Mouse (Mus musculus) embryo, embryonic 11 days (tissue): Measurements from ENCODE around the gene Col6a2.
A peak's percentile ranks its signal among the peaks of the same experiment; 100 is the strongest.

Experiments
- DNase-seq: peaks from one replicate; pipeline ENCODE4 v3.0.0-alpha.2; 2015

The Col6a2 gene

GRCm38 (mm10) chr10:76634584-76634983 is 11.2 kb upstream of the Col6a2 start:
- no peak for DNase-seq

DNA sequence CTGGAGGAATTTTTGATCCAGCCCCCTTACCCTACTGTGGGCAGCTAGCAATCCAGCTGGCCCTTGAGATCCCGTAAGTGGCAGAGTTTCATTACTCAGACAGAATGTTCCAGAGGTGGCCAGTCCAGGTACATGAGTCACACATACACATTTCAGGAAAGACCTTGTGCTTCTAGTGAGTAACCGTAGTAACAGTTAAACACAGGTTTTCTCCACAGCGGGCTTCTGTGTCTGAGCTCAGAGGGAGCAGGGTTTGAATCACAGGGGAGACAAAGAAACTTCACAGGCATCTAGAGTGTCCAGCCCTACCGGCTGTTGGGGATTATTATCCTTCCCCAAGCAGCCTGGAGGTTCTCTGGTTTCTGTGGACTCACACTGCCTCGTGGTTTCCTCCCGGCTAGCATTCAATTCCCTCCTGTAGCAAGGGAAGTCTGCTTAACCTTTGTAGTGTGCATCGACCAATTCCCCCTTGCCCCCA is 10.7 kb upstream of the Col6a2 start:
- peak; percentile 11 for DNase-seq

DNA sequence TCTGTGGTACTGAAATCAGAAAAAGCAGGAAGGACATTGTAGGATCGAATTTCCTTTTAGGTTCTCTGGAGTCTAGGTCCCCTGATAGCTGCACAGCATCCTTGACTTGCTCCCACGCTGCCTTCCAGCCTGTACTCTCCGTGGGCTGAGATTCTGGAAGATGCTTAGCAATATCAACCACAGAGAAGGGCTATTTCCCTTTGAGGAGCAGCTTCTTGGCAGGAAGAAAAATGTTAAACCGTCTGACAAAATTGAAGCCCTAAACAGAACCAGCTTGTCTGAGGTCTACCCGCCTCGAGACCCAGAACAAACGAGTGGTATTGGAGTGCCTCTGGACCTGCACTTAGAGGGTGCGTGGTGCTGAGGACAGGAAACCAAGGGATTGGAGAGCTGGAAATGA is 9.2 kb upstream of the Col6a2 start:
- no peak for DNase-seq

GRCm38 (mm10) chr10:76630657-76631056 is 7.2 kb upstream of the Col6a2 start:
- DNase-seq, result no peak

GRCm38 (mm10) chr10:76627714-76628113 is 4.3 kb upstream of the Col6a2 start:
- no peak for DNase-seq

- DNase-seq, result no peak
These were observed 1.5 kb upstream of the Col6a2 start for GRCm38 (mm10) chr10:76624903-76625302.

DNA sequence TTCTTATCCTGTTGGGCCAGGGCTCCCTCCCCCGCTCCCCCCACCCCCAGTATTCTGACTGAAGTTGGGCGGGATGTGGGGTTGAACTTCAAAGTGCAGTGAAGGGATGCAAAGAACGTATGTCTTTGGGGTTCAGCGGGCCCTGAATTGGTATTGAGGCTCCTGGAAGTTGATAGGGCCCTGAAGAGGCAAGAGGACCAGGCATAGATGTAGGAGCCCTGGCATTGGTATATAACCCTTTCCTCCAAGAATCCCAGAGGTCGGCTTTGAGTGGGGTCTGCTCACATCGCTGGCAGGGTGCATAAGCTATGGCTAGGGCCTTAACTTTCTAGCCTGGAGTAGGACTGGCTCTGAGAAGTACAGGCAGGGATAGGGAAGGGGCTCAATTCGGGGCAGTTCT is 304 bp upstream of the Col6a2 start:
- no peak for DNase-seq

- no peak for DNase-seq
These were observed 1.0 kb downstream of the Col6a2 start for GRCm38 (mm10) chr10:76622411-76622810.

GRCm38 (mm10) chr10:76612473-76612872 is 11.0 kb downstream of the Col6a2 start:
- no peak for DNase-seq

DNA sequence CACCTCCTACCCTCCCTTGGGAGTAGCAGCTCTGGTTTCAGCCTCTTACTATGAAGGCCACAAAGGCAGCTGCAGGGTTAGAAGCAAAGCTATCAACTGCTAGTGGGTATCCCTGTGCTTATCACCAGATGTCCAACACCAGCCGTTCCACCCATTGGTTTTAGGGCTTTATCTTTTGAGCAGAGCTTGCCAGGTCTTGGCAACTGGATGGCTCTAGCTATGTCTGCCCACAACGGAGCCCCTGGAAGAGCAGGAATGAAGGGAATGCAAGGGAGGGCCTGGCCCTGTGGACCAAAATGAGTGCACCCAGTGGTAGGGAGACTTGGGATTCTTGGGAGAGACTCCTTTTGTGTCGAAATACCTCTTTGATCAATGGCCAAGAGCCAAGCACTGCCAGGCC is 20.7 kb downstream of the Col6a2 start:
- DNase-seq, result no peak

DNA sequence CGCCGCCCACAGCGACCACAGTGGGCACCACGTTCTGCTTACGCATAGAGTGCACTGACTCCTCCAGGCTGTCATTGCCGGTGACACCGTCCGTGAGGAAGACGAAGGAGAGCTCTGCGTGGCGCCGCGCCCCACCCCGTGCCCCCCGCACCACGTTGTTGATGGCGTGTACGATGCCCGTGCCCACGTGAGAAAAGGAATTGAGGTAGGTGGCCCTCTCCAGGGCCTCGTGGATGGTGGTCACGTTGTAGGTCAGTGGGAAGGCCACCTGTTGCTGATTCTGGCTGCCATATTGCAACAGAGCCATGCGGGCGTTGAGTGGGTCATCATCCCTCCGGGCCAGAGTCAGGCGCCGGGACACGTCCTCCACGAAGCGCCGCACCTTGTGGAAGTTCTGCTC is 27.1 kb downstream of the Col6a2 start:
- no peak for DNase-seq

DNA sequence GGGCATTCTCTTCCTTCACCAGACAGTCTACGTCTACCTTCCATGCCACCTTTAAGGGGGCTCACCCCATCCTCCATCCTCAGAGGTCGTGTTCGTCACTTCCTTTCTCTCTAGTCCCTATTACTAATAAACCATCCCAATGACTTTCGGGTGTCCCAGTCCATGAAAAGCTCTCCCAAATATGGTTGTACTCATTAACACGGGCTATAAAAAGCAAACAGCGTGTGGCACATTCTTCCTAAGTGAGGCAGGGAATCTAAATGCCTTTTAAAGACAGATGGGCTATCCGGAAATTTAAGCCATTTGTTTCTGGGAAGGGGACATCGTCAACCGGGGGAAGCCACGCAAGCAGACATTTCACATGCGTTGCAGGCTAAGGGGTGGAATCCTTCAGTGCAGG is 33.2 kb downstream of the Col6a2 start:
- no peak for DNase-seq

GRCm38 (mm10) chr10:76586190-76586589 is 37.2 kb downstream of the Col6a2 start:
- no peak for DNase-seq

DNA sequence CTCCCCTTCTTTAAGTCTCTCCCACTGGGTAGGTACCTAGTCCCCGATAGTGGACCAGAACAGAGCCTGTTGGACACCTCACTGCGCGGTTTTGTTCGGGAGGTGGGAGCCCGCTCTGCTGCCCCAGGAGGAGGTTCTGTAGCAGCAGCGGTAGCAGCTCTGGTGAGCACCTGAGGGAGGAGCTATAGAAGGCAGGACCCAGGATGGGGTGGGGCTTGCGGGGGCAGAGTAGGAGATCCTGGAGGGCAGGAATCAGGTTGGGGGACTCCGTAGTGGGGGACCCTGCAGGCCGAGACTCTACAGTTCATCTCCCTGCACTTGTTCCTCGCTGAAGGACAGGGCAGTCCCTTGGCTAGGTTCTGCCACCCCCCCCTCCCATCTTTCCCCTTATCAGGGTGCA is 39.3 kb downstream of the Col6a2 start:
- DNase-seq, result no peak

GRCm38 (mm10) chr10:76576920-76577319 is 46.5 kb downstream of the Col6a2 start:
- DNase-seq, result no peak

DNA sequence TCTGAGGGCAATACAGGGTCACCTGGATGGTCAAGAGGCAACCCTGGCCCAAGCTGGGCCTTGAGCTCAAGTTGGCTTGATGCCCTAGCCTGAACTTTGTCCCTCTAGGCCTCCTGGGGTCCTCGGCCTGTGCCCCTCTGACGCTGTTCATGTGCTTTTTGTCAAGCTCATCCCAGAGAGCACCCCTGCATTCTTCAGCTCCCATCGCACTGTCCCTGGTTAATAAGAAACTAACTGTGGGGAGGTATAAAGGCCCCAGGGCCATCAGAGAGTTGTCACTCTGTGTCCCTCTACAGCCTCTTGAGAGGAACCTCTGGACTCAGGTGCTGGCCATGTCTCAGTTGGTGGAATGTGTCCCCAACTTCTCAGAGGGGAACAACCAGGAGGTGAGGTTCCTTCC is 48.1 kb downstream of the Col6a2 start, which contains the start of gene Ftcd:
Gene Ftcd, plus strand, starts transcription at position 275 of the 400 bp plus-strand sequence.
- no peak for DNase-seq

GRCm38 (mm10) chr10:76572151-76572550 is 51.3 kb downstream of the Col6a2 start:
- DNase-seq, result no peak

DNA sequence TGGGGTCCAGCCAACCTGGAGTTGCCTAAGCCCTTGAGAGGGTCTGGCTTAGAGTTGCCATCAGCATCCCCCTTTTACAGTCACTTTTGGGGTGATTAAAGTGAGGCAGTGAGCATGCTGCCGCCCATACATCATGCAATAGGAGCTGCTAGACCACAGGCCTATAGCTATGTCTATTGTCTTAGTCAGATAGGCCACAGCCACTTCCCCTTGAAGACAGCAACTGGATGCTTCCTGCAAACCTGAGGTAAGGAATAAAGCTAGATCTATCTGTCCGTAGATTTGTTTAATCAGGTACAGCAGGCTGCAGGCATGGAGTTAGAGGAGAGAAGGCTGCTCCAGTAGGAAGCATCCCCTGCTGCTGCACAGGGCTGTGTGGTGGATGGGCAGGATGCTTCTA is 52.4 kb downstream of the Col6a2 start:
- no peak for DNase-seq

- DNase-seq, result no peak
These were observed 53.3 kb downstream of the Col6a2 start for GRCm38 (mm10) chr10:76569996-76570685.

- no peak for DNase-seq
These were observed 61.5 kb downstream of the Col6a2 start, which contains the start of gene Spatc1l for GRCm38 (mm10) chr10:76561972-76562371. TSS of gene Spatc1l (plus strand) at chr10:76562272.

DNA sequence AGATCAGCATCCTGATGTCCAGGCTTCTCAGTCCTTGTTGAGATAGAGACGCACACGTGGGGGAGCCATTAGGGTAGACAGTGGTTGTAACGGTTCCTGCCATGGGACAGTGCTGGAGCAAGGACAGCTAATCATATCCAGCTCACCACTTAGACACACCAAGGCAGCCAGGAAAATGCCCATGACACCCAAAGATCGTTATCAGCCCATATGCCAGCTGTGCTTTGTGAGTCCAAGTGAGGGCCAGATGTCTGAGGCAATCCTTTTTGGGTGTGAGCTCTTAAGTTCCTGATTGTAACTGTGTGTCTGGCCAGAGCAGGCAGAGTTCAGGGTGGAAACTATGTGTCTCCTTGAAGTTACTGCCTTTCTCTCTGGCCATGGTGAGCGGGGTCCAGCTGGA is 69.4 kb downstream of the Col6a2 start:
- DNase-seq, result no peak

- DNase-seq, result no peak
These were observed 71.9 kb downstream of the Col6a2 start for GRCm38 (mm10) chr10:76551556-76551955.

DNA sequence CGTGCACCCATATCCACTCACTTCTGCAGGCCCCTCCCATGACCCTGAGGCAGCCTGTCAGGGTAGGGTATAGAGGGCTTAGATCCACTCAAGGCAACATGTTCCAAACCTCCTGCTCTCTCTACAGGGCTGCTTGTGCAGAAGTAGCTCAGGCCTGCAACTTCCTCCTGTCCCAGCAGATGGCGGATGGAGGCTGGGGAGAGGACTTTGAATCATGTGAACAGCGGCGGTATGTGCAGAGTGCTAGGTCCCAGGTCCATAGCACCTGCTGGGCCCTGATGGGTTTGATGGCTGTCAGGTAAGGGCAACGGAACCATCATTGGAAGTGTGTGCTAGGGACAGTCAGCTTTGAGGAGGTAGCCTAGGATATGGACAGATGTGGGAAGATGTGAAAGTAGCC is 73.0 kb downstream of the Col6a2 start:
- no peak for DNase-seq

- DNase-seq, result no peak
These were observed 75.2 kb downstream of the Col6a2 start for GRCm38 (mm10) chr10:76548218-76548617.

DNA sequence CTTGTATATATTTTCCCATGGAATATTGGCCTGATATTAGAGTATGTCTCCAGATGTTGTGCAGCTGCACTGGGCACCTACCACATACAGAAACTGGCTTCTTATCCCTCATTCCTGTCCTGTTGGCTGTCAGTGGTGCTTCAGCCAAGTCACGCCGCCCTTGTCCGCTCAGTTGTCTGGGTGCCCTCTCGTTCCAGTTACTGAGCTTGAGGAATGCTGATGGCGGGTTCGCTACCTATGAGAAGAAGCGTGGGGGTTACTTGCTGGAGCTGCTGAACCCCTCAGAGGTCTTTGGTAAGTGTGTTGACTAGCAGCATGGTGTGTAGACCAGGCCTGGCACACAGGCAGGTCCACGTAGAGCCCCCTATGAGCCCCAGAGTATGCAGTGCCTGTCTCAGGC is 76.9 kb downstream of the Col6a2 start:
- no peak for DNase-seq
